34 mouse cellular contexts compared by ENCODE assay signal in the genomic region with DNA sequence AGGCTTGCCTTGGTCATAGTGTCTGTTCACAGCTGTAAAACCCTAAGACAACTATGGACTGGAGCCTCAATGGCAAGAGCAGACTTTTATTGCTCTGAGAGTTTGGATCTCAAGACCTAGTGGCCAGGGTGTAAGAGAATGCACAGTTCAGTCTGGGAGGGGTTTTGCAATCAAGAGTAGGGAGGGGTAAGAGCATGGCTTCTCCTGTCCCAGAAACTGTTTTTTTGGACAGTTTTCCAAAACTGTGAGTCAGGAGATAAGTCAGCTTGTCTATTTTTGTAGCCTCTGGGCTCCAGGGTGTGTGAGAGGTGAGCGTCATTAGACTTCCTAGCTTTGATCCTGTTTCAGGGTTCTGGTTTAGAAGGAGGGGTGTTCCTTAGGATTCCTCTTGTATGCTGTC. TPM values are rescaled to one million over a fixed set of nuclear protein-coding genes. Genes with fewer than 3 reads are reported as not detected.
DNase-seq lines count a peak whose midpoint lies in the region; ATAC-seq and TF ChIP-seq lines count a peak whose summit lies in the region.
"Had no signal": no experiment of that assay in that cellular context is flagged by ENCODE, and none has a peak within 500 bp of the region (broad histone marks: within the 10 kb centered on the region; RNA-seq: fewer than 3 reads in every experiment).

No protein-coding gene starts in this region.

- DNase-seq in adrenal gland, adult 2 months = peak; percentile 32
- no peak for DNase-seq in adrenal gland, adult 18-20 months (ENCODE audit: low spot score in 2 of 2)
- DNase-seq in liver, embryonic 13.5 days = no peak
- no peak for DNase-seq in liver
- DNase-seq in frontal cortex, postnatal 25 days (ENCODE audit: low spot score in 2 of 2) = no peak
- DNase-seq in forebrain, embryonic 14.5 days (ENCODE audit: low spot score) = no peak
- DNase-seq: cerebellum, adult 8-10 months; cerebellum, postnatal 36 days; gastrocnemius, postnatal 14 days; kidney, adult 2 months; layer of hippocampus, adult 9-11 months; left cerebral cortex, postnatal 4 days; lung, postnatal 4 days; midbrain, embryonic 14.5 days; right cerebral cortex, postnatal 25 days; thymus, postnatal 14 days had no signal

- WGBS in liver, embryonic 13.5 days (ENCODE audit: insufficient replicate concordance) = 41% methylated on average over 1 of the region's 1 CpGs
- WGBS in forebrain, embryonic 14.5 days = 83% methylated on average over 1 of the region's 1 CpGs

- TF ChIP-seq POLR2A in embryonic fibroblast, embryonic 13.5 days (IDR thresholded peaks at IDR 0.05; ENCODE audit: low read depth, low read length) = no peak

- H3K27me3 ChIP-seq in liver, embryonic 13.5 days = no peaks in the 10 kb centered on the region
- no peaks in the 10 kb centered on the region for H3K27me3 ChIP-seq in forebrain, embryonic 14.5 days (replicated peaks; ENCODE audit: control insufficient read depth, insufficient read depth, low read length)
- H3K27me3 ChIP-seq: forebrain, embryonic 15.5 days; hindbrain, embryonic 13.5 days; limb, embryonic 15.5 days; neural tube, embryonic 12.5 days had no signal

- peaks cover 67% of the 10 kb centered on the region for H3K4me1 ChIP-seq in liver, embryonic 13.5 days (replicated peaks)
- peaks cover 4% of the 10 kb centered on the region for H3K4me1 ChIP-seq in embryonic fibroblast, embryonic 13.5 days (ENCODE audit: control insufficient read depth, insufficient read depth, low read length)
- H3K4me1 ChIP-seq in forebrain, embryonic 14.5 days (ENCODE audit: control insufficient read depth, insufficient read depth, low read length) = peaks cover 10% of the 10 kb centered on the region; the same call in 1 of the 2 replicates

- TF ChIP-seq CTCF in embryonic fibroblast, embryonic 13.5 days (IDR thresholded peaks at IDR 0.05; ENCODE audit: borderline replicate concordance, insufficient read depth, low read length) = no peak

- ATAC-seq in liver, embryonic 13.5 days (ENCODE audit: low read depth) = no peak
- no peak for ATAC-seq in forebrain, embryonic 14.5 days
- ATAC-seq: forebrain, embryonic 15.5 days had no signal

- peak overlapping the region; percentile 63 for H3K27ac ChIP-seq in liver, embryonic 13.5 days
- H3K27ac ChIP-seq in embryonic fibroblast, embryonic 13.5 days (ENCODE audit: insufficient read depth, low read length) = peak overlapping the region; percentile 56
- H3K27ac ChIP-seq in forebrain, embryonic 14.5 days (ENCODE audit: low read depth, low read length) = no peak overlapping the region
- H3K27ac ChIP-seq: forebrain, embryonic 15.5 days; hindbrain, embryonic 13.5 days; kidney, postnatal 0 days; left cerebral cortex, adult 2 months; limb, embryonic 15.5 days; neural tube, embryonic 12.5 days had no signal

- H3K9me3 ChIP-seq in liver, embryonic 13.5 days (replicated peaks) = no peaks in the 10 kb centered on the region
- H3K9me3 ChIP-seq in forebrain, embryonic 14.5 days (replicated peaks; ENCODE audit: control insufficient read depth, low read length) = no peaks in the 10 kb centered on the region
- H3K9me3 ChIP-seq: forebrain, embryonic 15.5 days; hindbrain, embryonic 13.5 days; limb, embryonic 15.5 days; neural tube, embryonic 12.5 days had no signal

- H3K4me3 ChIP-seq in liver, embryonic 13.5 days (replicated peaks) = no peak overlapping the region
- no peak overlapping the region for H3K4me3 ChIP-seq in embryonic fibroblast, embryonic 13.5 days (ENCODE audit: insufficient read depth, low read length)
- no peak overlapping the region for H3K4me3 ChIP-seq in forebrain, embryonic 14.5 days (ENCODE audit: low read depth, low read length)
- H3K4me3 ChIP-seq: forebrain, embryonic 15.5 days; hindbrain, embryonic 13.5 days; left cerebral cortex, adult 2 months; limb, embryonic 15.5 days; neural tube, embryonic 12.5 days had no signal

- H3K9ac ChIP-seq in liver, embryonic 13.5 days = no peak overlapping the region
- H3K9ac ChIP-seq in forebrain, embryonic 14.5 days (ENCODE audit: low read length) = no peak overlapping the region
- H3K9ac ChIP-seq: forebrain, embryonic 15.5 days; hindbrain, embryonic 13.5 days; limb, embryonic 15.5 days; neural tube, embryonic 12.5 days had no signal

- H3K36me3 ChIP-seq in liver, embryonic 13.5 days = no peaks in the 10 kb centered on the region
- H3K36me3 ChIP-seq in forebrain, embryonic 14.5 days (ENCODE audit: control insufficient read depth, insufficient read depth, low read length) = no peaks in the 10 kb centered on the region
- H3K36me3 ChIP-seq: forebrain, embryonic 15.5 days; hindbrain, embryonic 13.5 days; limb, embryonic 15.5 days; neural tube, embryonic 12.5 days had no signal

- H3K4me2 ChIP-seq in liver, embryonic 13.5 days = no peak overlapping the region
- no peak overlapping the region for H3K4me2 ChIP-seq in forebrain, embryonic 14.5 days (ENCODE audit: low read length)
- H3K4me2 ChIP-seq: forebrain, embryonic 15.5 days; hindbrain, embryonic 13.5 days; limb, embryonic 15.5 days; neural tube, embryonic 12.5 days had no signal

RNA-seq across cellular contexts. Expression of a gene that starts 2.5 kb away (rescaled TPM):
- 10 to 100 TPM; 55.7 to 59.7 TPM for total RNA-seq in adrenal gland, adult 2 months (2021)
- polyA plus RNA-seq in adrenal gland, adult 2 months (2012; rRNA removed) = 12.3 and 14.0 TPM in 2 replicates
- total RNA-seq in adrenal gland, adult 18-20 months (2021) = 10 to 100 TPM; 50.0 to 54.6 TPM
- 8.3 and 9.8 TPM in 2 replicates for polyA plus RNA-seq in liver, embryonic 13.5 days (2015; fragmentation: Nextera tagmentation; extraction: Ambion mirVana)
- 221 and 258 TPM in 2 replicates for polyA plus RNA-seq in embryonic fibroblast, embryonic 13.5 days (2011; ENCODE audit: insufficient read length, low read depth, missing spikeins)
- polyA plus RNA-seq in forebrain, embryonic 14.5 days (2014; fragmentation: Nextera tagmentation; extraction: Ambion mirVana) = 12.2 and 14.0 TPM in 2 replicates

RNA-seq across cellular contexts. Expression of a gene that starts 3.4 kb away (rescaled TPM):
- not detected for total RNA-seq in adrenal gland, adult 2 months (2021)
- polyA plus RNA-seq in adrenal gland, adult 2 months (2012; rRNA removed) = not detected in 2 replicates
- not detected for total RNA-seq in adrenal gland, adult 18-20 months (2021)
- polyA plus RNA-seq in liver, embryonic 13.5 days (2015; fragmentation: Nextera tagmentation; extraction: Ambion mirVana) = not detected in 2 replicates
- not detected in 2 replicates for polyA plus RNA-seq in embryonic fibroblast, embryonic 13.5 days (2011; ENCODE audit: insufficient read length, low read depth, missing spikeins)
- polyA plus RNA-seq in forebrain, embryonic 14.5 days (2014; fragmentation: Nextera tagmentation; extraction: Ambion mirVana) = not detected in 2 replicates
- total RNA-seq: ES-E14; gastrocnemius, postnatal 14 days; heart, adult 8-10 months; heart, postnatal 25 days; left cerebral cortex, adult 2 months; left cerebral cortex, postnatal 4 days; megakaryocyte-erythroid progenitor cell, adult 5-6 weeks had no signal
- polyA plus RNA-seq: embryonic facial prominence, embryonic 14.5 days; forebrain, embryonic 15.5 days; heart, embryonic 14.5 days; hindbrain, embryonic 13.5 days; intestine, embryonic 14.5 days; kidney, adult 2 months; kidney, postnatal 0 days; large intestine, adult 2 months; limb, embryonic 15.5 days; lung, embryonic 16.5 days; midbrain, embryonic 14.5 days; neural tube, embryonic 12.5 days; spleen, adult 2 months; testis, adult 2 months had no signal

RNA-seq across cellular contexts. Expression of a gene that starts 15.7 kb away (rescaled TPM):
- total RNA-seq in adrenal gland, adult 2 months (2021) = 10 to 100 TPM in 1 of 2 experiments, 1 to 10 TPM in 1; 6.0 to 12.8 TPM
- polyA plus RNA-seq in adrenal gland, adult 2 months (2012; rRNA removed) = 2.2 and 2.5 TPM in 2 replicates
- 10 to 100 TPM in 1 of 2 experiments, 1 to 10 TPM in 1; 8.0 to 13.7 TPM for total RNA-seq in adrenal gland, adult 18-20 months (2021)
- polyA plus RNA-seq in liver, embryonic 13.5 days (2015; fragmentation: Nextera tagmentation; extraction: Ambion mirVana) = 5.1 and 5.2 TPM in 2 replicates
- 12.0 and 13.9 TPM in 2 replicates for polyA plus RNA-seq in embryonic fibroblast, embryonic 13.5 days (2011; ENCODE audit: insufficient read length, low read depth, missing spikeins)
- polyA plus RNA-seq in forebrain, embryonic 14.5 days (2014; fragmentation: Nextera tagmentation; extraction: Ambion mirVana) = 12.5 TPM in 2 replicates

Comparison
In these comparisons a context has a peak if more than half of its experiments do, and no peak if none do; other contexts are left out.
1. RNA of a gene that starts 2.5 kb away (polyA plus RNA-seq): 221 to 258 TPM in embryonic fibroblast, embryonic 13.5 days; 12.3 to 14.0 TPM in adrenal gland, adult 2 months, 12.2 to 14.0 TPM in forebrain, embryonic 14.5 days and 8.3 to 9.8 TPM in liver, embryonic 13.5 days; every median in the first group is over 10 times any median in the second.